Mouse (Mus musculus): ENCODE measurements around the gene Wipi1. TPM values are rescaled to one million over a fixed set of nuclear protein-coding genes. Genes with fewer than 3 reads are reported as not detected.

Gene Wipi1
- polyA plus RNA-seq, 1 experiment: 87.9 TPM

GRCm38 (mm10) chr11:109608976-109609625, 2.7 kb downstream of the Wipi1 start:
- no peak overlapping the region for H3K4me3 ChIP-seq (ENCODE audit: insufficient read depth, low read length)
- no peaks in the 10 kb centered on the region for H3K4me1 ChIP-seq (ENCODE audit: control insufficient read depth, insufficient read depth, low read length)
- no peak overlapping the region for H3K27ac ChIP-seq (ENCODE audit: insufficient read depth, low read length)
- TF ChIP-seq POLR2A (IDR thresholded peaks at IDR 0.05; ENCODE audit: low read depth, low read length) (no peak), CTCF (IDR thresholded peaks at IDR 0.05; ENCODE audit: borderline replicate concordance, insufficient read depth, low read length) (no peak)

GRCm38 (mm10) chr11:109607600-109607999, 4.2 kb downstream of the Wipi1 start:
- no peaks in the 10 kb centered on the region for H3K4me1 ChIP-seq (ENCODE audit: control insufficient read depth, insufficient read depth, low read length)
- TF ChIP-seq POLR2A (IDR thresholded peaks at IDR 0.05; ENCODE audit: low read depth, low read length) (no peak), CTCF (IDR thresholded peaks at IDR 0.05; ENCODE audit: borderline replicate concordance, insufficient read depth, low read length) (no peak)

GRCm38 (mm10) chr11:109598778-109599570, 12.8 kb downstream of the Wipi1 start:
- Histone ChIP-seq H3K27ac (ENCODE audit: insufficient read depth, low read length) (no peak overlapping the region), H3K4me1 (ENCODE audit: control insufficient read depth, insufficient read depth, low read length) (no peaks in the 10 kb centered on the region), H3K4me3 (ENCODE audit: insufficient read depth, low read length) (no peak overlapping the region)
- TF ChIP-seq CTCF (IDR thresholded peaks at IDR 0.05; ENCODE audit: borderline replicate concordance, insufficient read depth, low read length) (no peak), POLR2A (IDR thresholded peaks at IDR 0.05; ENCODE audit: low read depth, low read length) (no peak)

More at GRCm38 (mm10) chr11:109607600-109607999, 4.2 kb downstream of the Wipi1 start:
- Histone ChIP-seq H3K4me3 (ENCODE audit: insufficient read depth, low read length) (no peak overlapping the region), H3K27ac (ENCODE audit: insufficient read depth, low read length) (no peak overlapping the region)

GRCm38 (mm10) chr11:109594761-109595160, 17.0 kb downstream of the Wipi1 start:
- Histone ChIP-seq H3K4me3 (ENCODE audit: insufficient read depth, low read length) (no peak overlapping the region), H3K27ac (ENCODE audit: insufficient read depth, low read length) (no peak overlapping the region), H3K4me1 (ENCODE audit: control insufficient read depth, insufficient read depth, low read length) (0 out of 2 replicates have a peak, but pooled peaks cover 7% of the 10 kb centered on the region)
- TF ChIP-seq POLR2A (IDR thresholded peaks at IDR 0.05; ENCODE audit: low read depth, low read length) (no peak), CTCF (IDR thresholded peaks at IDR 0.05; ENCODE audit: borderline replicate concordance, insufficient read depth, low read length) (no peak)

GRCm38 (mm10) chr11:109593200-109593981, 18.4 kb downstream of the Wipi1 start:
- 0 out of 2 replicates have a peak, but pooled peaks cover 7% of the 10 kb centered on the region for H3K4me1 ChIP-seq (ENCODE audit: control insufficient read depth, insufficient read depth, low read length)
- H3K4me3 ChIP-seq (ENCODE audit: insufficient read depth, low read length): no peak overlapping the region
- TF ChIP-seq CTCF (IDR thresholded peaks at IDR 0.05; ENCODE audit: borderline replicate concordance, insufficient read depth, low read length) (no peak), POLR2A (IDR thresholded peaks at IDR 0.05; ENCODE audit: low read depth, low read length) (no peak)
- H3K27ac ChIP-seq (ENCODE audit: insufficient read depth, low read length): 0 out of 2 replicates have a peak overlapping the region, but pooled peaks have one; percentile 2

GRCm38 (mm10) chr11:109591511-109591910, 20.3 kb downstream of the Wipi1 start:
- H3K27ac ChIP-seq (ENCODE audit: insufficient read depth, low read length): no peak overlapping the region
- no peak overlapping the region for H3K4me3 ChIP-seq (ENCODE audit: insufficient read depth, low read length)
- TF ChIP-seq POLR2A (IDR thresholded peaks at IDR 0.05; ENCODE audit: low read depth, low read length) (no peak), CTCF (IDR thresholded peaks at IDR 0.05; ENCODE audit: borderline replicate concordance, insufficient read depth, low read length) (no peak)
- H3K4me1 ChIP-seq (ENCODE audit: control insufficient read depth, insufficient read depth, low read length): 0 out of 2 replicates have a peak, but pooled peaks cover 7% of the 10 kb centered on the region

- Histone ChIP-seq H3K4me1 (ENCODE audit: control insufficient read depth, insufficient read depth, low read length) (0 out of 2 replicates have a peak, but pooled peaks cover 7% of the 10 kb centered on the region), H3K27ac (ENCODE audit: insufficient read depth, low read length) (no peak overlapping the region), H3K4me3 (ENCODE audit: insufficient read depth, low read length) (no peak overlapping the region)
- no peak for TF ChIP-seq CTCF (IDR thresholded peaks at IDR 0.05; ENCODE audit: borderline replicate concordance, insufficient read depth, low read length)
- TF ChIP-seq POLR2A (IDR thresholded peaks at IDR 0.05; ENCODE audit: low read depth, low read length): no peak
Measured at GRCm38 (mm10) chr11:109590012-109590411, 21.8 kb downstream of the Wipi1 start.

- H3K4me1 ChIP-seq (ENCODE audit: control insufficient read depth, insufficient read depth, low read length): no peaks in the 10 kb centered on the region
Measured at GRCm38 (mm10) chr11:109587638-109588374, 24.0 kb downstream of the Wipi1 start.

GRCm38 (mm10) chr11:109587019-109587418, 24.7 kb downstream of the Wipi1 start:
- no peaks in the 10 kb centered on the region for H3K4me1 ChIP-seq (ENCODE audit: control insufficient read depth, insufficient read depth, low read length)
- TF ChIP-seq POLR2A (IDR thresholded peaks at IDR 0.05; ENCODE audit: low read depth, low read length) (no peak), CTCF (IDR thresholded peaks at IDR 0.05; ENCODE audit: borderline replicate concordance, insufficient read depth, low read length) (no peak)
- H3K4me3 ChIP-seq (ENCODE audit: insufficient read depth, low read length): no peak overlapping the region
- no peak overlapping the region for H3K27ac ChIP-seq (ENCODE audit: insufficient read depth, low read length)

More at GRCm38 (mm10) chr11:109587638-109588374, 24.0 kb downstream of the Wipi1 start:
- H3K4me3 ChIP-seq (ENCODE audit: insufficient read depth, low read length): no peak overlapping the region
- no peak overlapping the region for H3K27ac ChIP-seq (ENCODE audit: insufficient read depth, low read length)
- TF ChIP-seq CTCF (IDR thresholded peaks at IDR 0.05; ENCODE audit: borderline replicate concordance, insufficient read depth, low read length): no peak
- TF ChIP-seq POLR2A (IDR thresholded peaks at IDR 0.05; ENCODE audit: low read depth, low read length): no peak
